Mouse (Mus musculus) urinary bladder, adult 18-20 months (tissue): ENCODE measurements around the gene Cdc7.
"Not testable (repeated sequence)": the region's sequence is repeated elsewhere in the genome, so short reads cannot be mapped to it uniquely, and the experiment has no call there.

Source experiments
- DNase-seq, 2 experiments: peaks; one replicate each; pipeline ENCODE4 v3.0.0; 2022; ENCODE audit warnings: low spot score in 2 of 2, mixed read lengths in 2 of 2

The Cdc7 gene

GRCm38 (mm10) chr5:106963584-106964512 is at the start of gene Cdc7:
Gene Cdc7, plus strand, starts transcription at chr5:106964322.
- peak; percentile 88 to 99 for DNase-seq

GRCm38 (mm10) chr5:106919315-106919714 is 44.8 kb upstream of the Cdc7 start:
- DNase-seq = no peak

- DNase-seq = peak; percentile 8 to 18
Observed at GRCm38 (mm10) chr5:106925488-106926368, 38.4 kb upstream of the Cdc7 start, which contains the start of gene Hfm1. Gene Hfm1, minus strand, starts transcription at chr5:106926321.

- DNase-seq = no peak
Observed at GRCm38 (mm10) chr5:106926369-106926686, 37.8 kb upstream of the Cdc7 start.

GRCm38 (mm10) chr5:106927996-106928395 is 36.1 kb upstream of the Cdc7 start:
- no peak for DNase-seq

- DNase-seq = no peak
Observed at GRCm38 (mm10) chr5:106946342-106946741, 17.8 kb upstream of the Cdc7 start.

GRCm38 (mm10) chr5:106948683-106949082 is 15.4 kb upstream of the Cdc7 start:
- DNase-seq = no peak

GRCm38 (mm10) chr5:106956467-106956866 is 7.7 kb upstream of the Cdc7 start:
- no peak for DNase-seq

- DNase-seq = no peak
Observed at GRCm38 (mm10) chr5:106959031-106959430, 5.1 kb upstream of the Cdc7 start.

- no peak for DNase-seq
Observed at GRCm38 (mm10) chr5:106960451-106960850, 3.7 kb upstream of the Cdc7 start.

- no peak for DNase-seq
Observed at GRCm38 (mm10) chr5:106964513-106965014, 442 bp downstream of the Cdc7 start.

GRCm38 (mm10) chr5:106966443-106966842 is 2.3 kb downstream of the Cdc7 start:
- no peak for DNase-seq

GRCm38 (mm10) chr5:106967578-106967977 is 3.5 kb downstream of the Cdc7 start:
- no peak for DNase-seq

GRCm38 (mm10) chr5:106973883-106974282 is 9.8 kb downstream of the Cdc7 start:
- no peak for DNase-seq

GRCm38 (mm10) chr5:106979156-106979555 is 15.0 kb downstream of the Cdc7 start:
- DNase-seq = no peak

- no peak for DNase-seq
Observed at GRCm38 (mm10) chr5:106982298-106982952, 18.3 kb downstream of the Cdc7 start.

- not testable (repeated sequence) for DNase-seq
Observed at GRCm38 (mm10) chr5:106984934-106985333, 20.8 kb downstream of the Cdc7 start.

GRCm38 (mm10) chr5:106985594-106985993 is 21.5 kb downstream of the Cdc7 start:
- no peak for DNase-seq

GRCm38 (mm10) chr5:106989181-106989580 is 25.1 kb downstream of the Cdc7 start:
- DNase-seq = no peak

- DNase-seq = no peak
Observed at GRCm38 (mm10) chr5:106989786-106990185, 25.7 kb downstream of the Cdc7 start.

- DNase-seq = peak; percentile 26 to 62
Observed at GRCm38 (mm10) chr5:106990639-106991299, 26.6 kb downstream of the Cdc7 start.
